Mouse (Mus musculus) heart, postnatal 0 days (tissue): ENCODE data around the gene Sec61b.

Experiments
- CTCF ChIP-seq: IDR thresholded peaks from 2 replicates; pipeline ENCODE4 v1.5.1; 2016; ENCODE audit warnings: antibody characterized with exemption, control low read depth, low read depth
- EP300 ChIP-seq: IDR thresholded peaks from 2 replicates; pipeline ENCODE4 v1.6.1; 2016; ENCODE audit warnings: antibody characterized with exemption, low read depth

DNA sequence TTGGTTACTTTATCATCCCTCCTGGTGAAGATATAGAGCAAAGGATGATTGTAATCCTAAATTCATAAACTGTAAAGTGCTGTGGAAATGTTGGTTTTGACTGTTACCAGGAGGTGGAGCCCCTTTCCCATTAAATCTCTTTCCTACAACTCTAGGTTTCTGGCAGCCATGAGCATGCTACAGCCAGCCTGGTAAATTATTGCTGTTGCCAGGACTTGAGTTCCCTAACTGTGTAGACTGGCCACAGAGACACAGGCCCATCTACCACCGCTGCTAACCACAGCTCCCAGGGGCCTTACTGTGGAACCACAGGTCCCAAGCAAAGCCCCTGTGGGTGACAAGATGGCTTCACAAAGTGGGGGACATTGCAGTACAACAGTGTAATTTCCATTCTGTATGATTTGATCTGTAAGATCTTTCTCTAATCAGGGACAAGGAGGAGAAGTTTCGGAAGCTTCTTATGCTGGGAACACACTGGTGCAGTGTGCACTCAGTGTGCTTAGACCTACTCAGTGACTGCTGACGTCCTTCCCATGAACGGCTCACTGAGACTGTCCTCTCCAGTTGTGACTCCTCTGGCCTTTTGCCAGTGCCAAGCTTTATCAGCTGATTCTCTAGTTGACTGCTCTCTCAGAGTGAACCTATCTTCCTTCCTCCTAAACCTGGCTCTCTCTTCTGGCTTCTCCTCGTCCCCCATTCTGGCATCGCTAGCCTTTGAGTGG, 47.6 kb downstream of the Sec61b start:
- TF ChIP-seq CTCF (peak; percentile 54), EP300 (no peak)
